Mouse (Mus musculus): ENCODE results near the gene Sptb. TPM values are rescaled to one million over a fixed set of nuclear protein-coding genes. Genes with fewer than 3 reads are reported as not detected.

The Sptb gene
- total and polyA plus RNA-seq, 3 experiments = 7.2 to 47.1 (median 15.2) TPM

GRCm38 (mm10) chr12:76541879-76542278, 168.5 kb downstream of the Sptb start:
- no peak for DNase-seq

DNA sequence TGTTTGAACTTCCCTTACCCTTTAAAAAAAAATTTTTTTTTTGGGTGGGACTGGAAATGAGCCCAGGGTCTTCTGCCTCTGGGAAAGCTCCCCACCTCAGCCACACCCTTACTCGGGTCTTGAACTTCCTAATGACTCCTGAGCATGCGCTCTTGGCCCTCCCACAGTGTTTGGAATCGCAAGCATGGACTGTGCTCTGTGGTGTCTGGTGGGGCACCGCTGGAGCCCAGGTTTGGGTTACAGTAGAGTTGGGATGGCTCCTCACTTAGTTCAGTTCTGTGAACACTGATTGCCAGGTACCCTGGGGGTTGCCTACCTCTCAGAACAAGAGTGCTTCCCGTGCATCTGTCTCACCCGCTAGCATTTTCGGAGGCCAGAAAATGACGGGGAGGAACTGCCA, 168.9 kb downstream of the Sptb start:
- DNase-seq = no peak

- no peak for DNase-seq
Observed at GRCm38 (mm10) chr12:76540701-76541221, 169.6 kb downstream of the Sptb start.

DNA sequence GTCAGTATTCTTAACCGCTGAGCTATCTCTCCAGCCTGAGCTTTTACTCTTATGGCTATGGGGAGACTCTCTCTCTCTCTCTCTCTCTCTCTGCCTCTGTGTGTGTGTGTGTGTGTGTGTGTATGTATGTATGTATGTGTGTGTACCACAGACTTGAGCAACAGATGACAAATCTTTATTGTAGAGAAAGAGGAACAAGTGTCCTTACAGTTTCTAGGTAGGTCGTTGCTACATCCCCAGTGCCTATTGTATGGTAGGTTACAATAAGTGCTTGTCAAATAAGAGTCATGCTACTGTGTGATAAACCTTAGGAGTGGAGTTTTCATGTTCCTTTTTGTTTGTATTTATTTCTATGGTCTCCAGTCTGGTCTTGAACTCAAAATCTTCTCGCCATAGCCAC, 170.2 kb downstream of the Sptb start:
- DNase-seq = no peak

GRCm38 (mm10) chr12:76537434-76537833, 172.9 kb downstream of the Sptb start:
- DNase-seq = no peak

GRCm38 (mm10) chr12:76536591-76537153, 173.7 kb downstream of the Sptb start:
- DNase-seq = no peak

- DNase-seq = no peak
Observed at GRCm38 (mm10) chr12:76535471-76535900, 174.9 kb downstream of the Sptb start.

- no peak for DNase-seq
Observed at GRCm38 (mm10) chr12:76534641-76535283, 175.6 kb downstream of the Sptb start.

DNA sequence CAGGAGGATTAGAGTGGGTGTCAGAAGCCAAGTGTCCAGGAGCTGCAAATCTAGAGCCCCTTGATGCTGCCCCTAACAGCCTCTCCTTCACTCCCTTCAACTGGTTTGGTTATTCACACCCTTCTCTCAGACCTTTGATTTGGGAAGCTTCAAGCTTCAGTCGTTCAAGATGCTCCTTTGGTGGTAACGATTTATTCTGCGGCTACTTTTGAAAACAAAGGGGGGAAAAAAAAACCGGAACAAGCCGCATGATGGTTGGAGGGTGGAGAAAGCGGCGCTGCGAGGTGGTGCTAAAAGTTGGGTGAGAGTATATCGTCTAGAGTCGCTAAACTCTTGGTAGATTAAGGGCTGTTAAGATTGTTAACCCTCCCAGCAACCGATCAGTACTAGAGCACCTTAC, 176.1 kb downstream of the Sptb start:
- DNase-seq = no peak

- DNase-seq = peak; percentile 88
Observed at GRCm38 (mm10) chr12:76533377-76534222, 176.7 kb downstream of the Sptb start.

GRCm38 (mm10) chr12:76532926-76533376, 177.4 kb downstream of the Sptb start:
- DNase-seq = no peak

DNA sequence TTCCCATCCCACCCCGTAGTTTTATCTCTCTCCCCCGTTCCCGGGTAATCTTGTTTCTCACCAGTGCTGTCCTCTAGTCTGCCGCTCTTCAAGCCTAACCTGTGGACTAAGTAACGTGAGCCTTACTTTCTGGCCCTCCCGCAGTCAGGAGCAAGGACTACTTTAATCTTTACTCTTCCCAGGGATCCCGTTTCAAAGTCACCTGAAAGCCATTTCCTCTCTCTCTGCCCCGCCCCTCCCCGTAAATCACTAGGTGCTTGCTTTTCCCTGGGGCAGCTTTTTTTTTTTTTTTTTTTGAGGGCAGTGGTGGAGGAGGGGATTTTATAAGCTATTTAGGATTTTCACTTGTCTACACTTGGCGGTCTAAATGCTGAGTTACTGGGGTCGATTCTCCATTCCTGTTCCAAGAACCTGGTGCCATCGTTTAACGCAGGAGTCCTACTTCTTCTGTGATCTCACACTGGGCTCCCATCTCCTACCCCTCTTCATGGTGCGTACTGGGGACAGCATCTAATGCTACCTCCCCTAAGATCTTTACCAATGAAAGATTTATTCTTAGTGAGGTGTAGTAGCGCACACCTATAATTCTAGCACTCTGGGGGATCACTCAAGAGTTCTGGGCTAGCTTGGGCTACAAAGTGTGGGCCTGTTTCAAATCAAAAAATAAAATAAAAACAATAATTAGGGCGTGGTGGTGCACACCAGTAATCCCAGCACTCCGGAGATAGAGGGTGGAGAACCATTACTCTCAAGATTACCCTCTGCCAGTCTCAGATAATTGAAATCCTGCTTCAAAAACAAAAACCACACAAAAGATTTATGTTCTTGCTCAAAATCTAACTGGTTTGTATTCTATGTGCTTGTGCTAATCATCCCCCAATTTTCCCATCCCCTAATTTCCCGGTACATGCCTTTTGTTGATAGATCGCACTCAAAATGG, 178.1 kb downstream of the Sptb start:
- DNase-seq = no peak

GRCm38 (mm10) chr12:76530580-76531139, 179.7 kb downstream of the Sptb start, which contains the start of gene Plekhg3:
Gene Plekhg3, plus strand, starts transcription at chr12:76530891.
- no peak for DNase-seq

Small RNA genes within 50 kb of the gene (microRNA-seq; reads per million reads assigned to microRNA genes)
- 0 to 0.66 reads per million in 2 experiments for gene Mir5135

Other genes with a start within 250 kb of the Sptb start
- 10 to 100 TPM in 1 of 2 experiments, 1 to 10 TPM in 1; 9.9 to 17.5 TPM for gene Plekhg3, start 179.7 kb downstream of the Sptb start, total RNA-seq (2021)
- gene Plekhg3, start 179.7 kb downstream of the Sptb start, polyA plus RNA-seq (2012; rRNA removed) = 5.1 and 7.9 TPM in 2 replicates
- gene Churc1, start 55.0 kb upstream of the Sptb start, total RNA-seq (2021) = 10 to 100 TPM; 66.2 to 90.4 TPM
- gene Churc1, start 55.0 kb upstream of the Sptb start, polyA plus RNA-seq (2012; rRNA removed) = 24.0 and 25.1 TPM in 2 replicates
- gene Fntb, start 55.0 kb upstream of the Sptb start, total RNA-seq (2021) = 10 to 100 TPM; 11.0 to 15.4 TPM
- 22.2 and 25.0 TPM in 2 replicates for gene Fntb, start 55.0 kb upstream of the Sptb start, polyA plus RNA-seq (2012; rRNA removed)
- gene Gpx2, start 85.0 kb upstream of the Sptb start, total RNA-seq (2021) = not detected
- 0.25 TPM in 1 of 2 replicates, not detected in the other for gene Gpx2, start 85.0 kb upstream of the Sptb start, polyA plus RNA-seq (2012; rRNA removed)
- 1 to 10 TPM; 2.1 to 3.7 TPM for gene Rab15, start 112.4 kb upstream of the Sptb start, total RNA-seq (2021)
- 3.3 and 4.3 TPM in 2 replicates for gene Rab15, start 112.4 kb upstream of the Sptb start, polyA plus RNA-seq (2012; rRNA removed)